Mouse (Mus musculus) c-Kit-positive CD71-positive TER-119-negative erythroid progenitor cells, embryonic 14.5 days (primary cell): ENCODE data around the gene Olfr617.
"Not testable (repeated sequence)": the region's sequence is repeated elsewhere in the genome, so short reads cannot be mapped to it uniquely, and the experiment has no call there.

Experiments used
- DNase-seq: peaks from one replicate; pipeline ENCODE4 v3.0.0-alpha.2; 2013; ENCODE audit warnings: low read depth

Olfr617 gene

GRCm38 (mm10) chr7:103572761-103573160, at the start of gene Olfr617:
Gene Olfr617, plus strand, starts transcription at chr7:103573061.
- DNase-seq, result no peak

- DNase-seq, result not testable (repeated sequence)
Measured at GRCm38 (mm10) chr7:103542617-103543016, 30.2 kb upstream of the Olfr617 start, which contains the start of gene Olfr612. Gene Olfr612, minus strand, starts transcription at chr7:103542717.

- DNase-seq, result no peak
Measured at GRCm38 (mm10) chr7:103547774-103548173, 25.1 kb upstream of the Olfr617 start, which contains the start of gene Olfr613. Gene Olfr613, plus strand, starts transcription at chr7:103548074.

GRCm38 (mm10) chr7:103555779-103556178, 17.1 kb upstream of the Olfr617 start, which contains the start of gene Olfr615:
Gene Olfr615, plus strand, starts transcription at chr7:103556079.
- DNase-seq, result no peak

GRCm38 (mm10) chr7:103569043-103569442, 3.8 kb upstream of the Olfr617 start, which contains the start of gene Olfr616:
Gene Olfr616, minus strand, starts transcription at chr7:103569143.
- no peak for DNase-seq

- DNase-seq, result no peak
Measured at GRCm38 (mm10) chr7:103589803-103590202, 16.9 kb downstream of the Olfr617 start, which contains the start of gene Olfr618. Gene Olfr618, plus strand, starts transcription at chr7:103590103.

DNA sequence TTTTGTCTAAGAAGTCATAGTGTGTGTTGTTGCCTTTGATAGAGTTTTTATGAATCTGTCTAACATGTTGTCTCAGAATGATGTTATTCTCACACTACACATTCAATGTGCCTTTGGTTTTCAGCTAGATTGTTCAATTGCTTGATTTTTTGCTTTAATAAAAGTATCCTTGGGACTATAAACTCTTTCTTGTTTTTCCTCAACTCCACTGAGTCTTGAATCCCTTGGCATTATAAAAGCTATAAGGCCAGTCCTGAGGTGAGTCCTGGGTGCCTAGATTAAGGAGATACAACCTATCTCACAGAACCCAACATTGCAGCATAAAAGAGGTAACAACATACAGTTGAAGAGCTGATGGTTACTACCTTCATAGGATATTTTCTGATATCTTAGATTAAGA, 27.4 kb downstream of the Olfr617 start, which contains the start of gene Olfr619:
TSS of gene Olfr619 (plus strand) at position 301 of the 400 bp plus-strand sequence.
- no peak for DNase-seq

DNA sequence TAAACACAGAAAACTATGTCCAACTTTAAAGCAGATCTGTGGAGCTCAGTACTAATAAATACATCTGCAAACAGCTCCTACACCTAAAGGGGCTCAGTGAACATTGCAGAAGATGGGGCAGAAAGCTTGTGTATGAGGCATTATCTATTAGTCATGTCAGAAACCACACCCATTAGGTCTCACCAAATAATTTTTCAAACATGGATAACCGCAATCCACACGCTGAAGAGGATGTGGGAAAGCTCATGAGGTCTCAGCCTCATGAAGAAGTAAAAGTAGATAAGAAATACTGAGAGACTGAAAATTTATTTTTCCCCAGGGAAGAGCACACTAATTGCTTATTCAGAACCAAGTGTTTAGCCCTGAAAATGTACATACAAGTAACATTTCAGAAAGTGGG, 34.6 kb downstream of the Olfr617 start:
- DNase-seq, result no peak

DNA sequence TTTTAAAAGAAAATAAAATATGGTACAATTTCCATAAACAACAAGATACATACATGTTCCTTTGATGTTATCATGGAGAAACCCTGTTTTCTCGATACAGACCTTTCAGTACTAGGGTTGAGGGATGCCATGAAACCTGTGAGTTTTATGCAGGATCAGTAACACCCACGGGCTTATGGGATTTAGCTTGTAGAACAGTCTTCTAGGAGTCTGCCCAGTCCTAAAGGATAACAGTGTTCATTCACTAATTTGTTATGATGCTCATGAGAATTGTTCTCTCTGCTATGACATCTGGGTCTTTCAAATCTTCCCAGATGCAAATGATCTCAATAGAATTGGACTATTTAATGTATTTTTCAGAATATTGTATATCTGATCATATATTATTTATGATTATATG, 39.6 kb downstream of the Olfr617 start, which contains the start of gene Olfr620:
TSS of gene Olfr620 (minus strand) at position 101 of the 400 bp plus-strand sequence.
- no peak for DNase-seq
